Mouse (Mus musculus): ENCODE measurements around the gene Klf8.

- TF ChIP-seq TAL1 (IDR thresholded peaks at IDR 0.05; ENCODE audit: low read length) = no peak
- TF ChIP-seq GATA1 (IDR thresholded peaks at IDR 0.05; ENCODE audit: low read length) = no peak
Observed at GRCm38 (mm10) chrX:153237920-153238504, 746 bp downstream of the Klf8 start.
